Mouse (Mus musculus) right cerebral cortex, postnatal 25 days (tissue): ENCODE measurements around the gene Shox2.
A peak's percentile ranks its signal among the peaks of the same experiment; 100 is the strongest.

Experiments
- DNase-seq: peaks from one replicate; pipeline ENCODE4 v3.0.0; 2022

Gene Shox2

GRCm38 (mm10) chr3:66981706-66982105, at the start of gene Shox2:
Gene Shox2 (minus strand): TSS chr3:66981771.
- no peak for DNase-seq

- DNase-seq, result no peak
Observed at GRCm38 (mm10) chr3:66996820-66997219, 15.2 kb upstream of the Shox2 start.

- no peak for DNase-seq
Observed at GRCm38 (mm10) chr3:66986287-66986560, 4.7 kb upstream of the Shox2 start.

GRCm38 (mm10) chr3:66985539-66986286, 4.1 kb upstream of the Shox2 start:
- peak; percentile 84 for DNase-seq

GRCm38 (mm10) chr3:66983481-66983880, 1.9 kb upstream of the Shox2 start:
- DNase-seq, result no peak

GRCm38 (mm10) chr3:66982181-66982911, 775 bp upstream of the Shox2 start:
- peak; percentile 35 for DNase-seq

GRCm38 (mm10) chr3:66981101-66981661, 390 bp downstream of the Shox2 start, which contains the start of gene Rsrc1:
Gene Rsrc1 (plus strand): TSS chr3:66981390.
- DNase-seq, result no peak

GRCm38 (mm10) chr3:66980111-66980975, 1.2 kb downstream of the Shox2 start:
- DNase-seq, result no peak

- DNase-seq, result no peak
Observed at GRCm38 (mm10) chr3:66979491-66979890, 2.1 kb downstream of the Shox2 start.

GRCm38 (mm10) chr3:66978457-66979381, 2.9 kb downstream of the Shox2 start:
- DNase-seq, result peak; percentile 13

- no peak for DNase-seq
Observed at GRCm38 (mm10) chr3:66977811-66978456, 3.6 kb downstream of the Shox2 start.

- no peak for DNase-seq
Observed at GRCm38 (mm10) chr3:66976889-66977615, 4.5 kb downstream of the Shox2 start.

- no peak for DNase-seq
Observed at GRCm38 (mm10) chr3:66974501-66974900, 7.1 kb downstream of the Shox2 start.

- peak; percentile 32 for DNase-seq
Observed at GRCm38 (mm10) chr3:66973391-66973943, 8.1 kb downstream of the Shox2 start.

- DNase-seq, result no peak
Observed at GRCm38 (mm10) chr3:66972191-66972950, 9.2 kb downstream of the Shox2 start.

GRCm38 (mm10) chr3:66970661-66971331, 10.8 kb downstream of the Shox2 start:
- DNase-seq, result no peak

- DNase-seq, result no peak
Observed at GRCm38 (mm10) chr3:66970261-66970660, 11.3 kb downstream of the Shox2 start.

- no peak for DNase-seq
Observed at GRCm38 (mm10) chr3:66967508-66967907, 14.1 kb downstream of the Shox2 start.

- no peak for DNase-seq
Observed at GRCm38 (mm10) chr3:66964884-66965283, 16.7 kb downstream of the Shox2 start.
